Mouse (Mus musculus) gonadal fat pad, adult 2 months (tissue): ENCODE measurements around the gene C1ra. TPM values are rescaled to one million over a fixed set of nuclear protein-coding genes. Genes with fewer than 3 reads are reported as not detected.
"Not testable (repeated sequence)": the region's sequence is repeated elsewhere in the genome, so short reads cannot be mapped to it uniquely, and the experiment has no call there.

ENCODE experiments used
- DNase-seq: peaks from one replicate; pipeline ENCODE4 v3.0.0-alpha.2; 2012; ENCODE audit warnings: low read depth
- polyA plus RNA-seq: library from polyadenylated mRNA; depleted of rRNA; stranded (reverse); fragments of >200 nt; gene quantifications from 2 replicates; pipeline ENCODE4 v1.2.3, GENCODE M21; 2012; rRNA removed

The C1ra gene
- 39.6 and 67.0 TPM in 2 replicates for polyA plus RNA-seq

- no peak for DNase-seq
These were observed at the start of gene C1ra for GRCm38 (mm10) chr6:124512355-124512836. C1ra (plus strand) TSS chr6:124512405.

- DNase-seq = no peak
These were observed 48.3 kb upstream of the C1ra start for GRCm38 (mm10) chr6:124463881-124464291.

GRCm38 (mm10) chr6:124464305-124465271 lies 47.6 kb upstream of the C1ra start, which contains the start of gene Clstn3:
Clstn3 (minus strand) TSS chr6:124464794.
- no peak for DNase-seq

GRCm38 (mm10) chr6:124465299-124465698 lies 46.9 kb upstream of the C1ra start:
- DNase-seq = no peak

GRCm38 (mm10) chr6:124465729-124466128 lies 46.5 kb upstream of the C1ra start:
- no peak for DNase-seq

- no peak for DNase-seq
These were observed 41.1 kb upstream of the C1ra start for GRCm38 (mm10) chr6:124471121-124471520.

GRCm38 (mm10) chr6:124471783-124472638 lies 40.2 kb upstream of the C1ra start:
- not testable (repeated sequence) for DNase-seq

- DNase-seq = no peak
These were observed 39.4 kb upstream of the C1ra start for GRCm38 (mm10) chr6:124472801-124473200.

GRCm38 (mm10) chr6:124474621-124475020 lies 37.6 kb upstream of the C1ra start:
- no peak for DNase-seq

GRCm38 (mm10) chr6:124475335-124476075 lies 36.7 kb upstream of the C1ra start:
- DNase-seq = not testable (repeated sequence)

GRCm38 (mm10) chr6:124476216-124476615 lies 36.0 kb upstream of the C1ra start:
- no peak for DNase-seq

GRCm38 (mm10) chr6:124476796-124477195 lies 35.4 kb upstream of the C1ra start:
- no peak for DNase-seq

GRCm38 (mm10) chr6:124477221-124477655 lies 35.0 kb upstream of the C1ra start:
- no peak for DNase-seq

GRCm38 (mm10) chr6:124477922-124478651 lies 34.1 kb upstream of the C1ra start:
- no peak for DNase-seq

- no peak for DNase-seq
These were observed 33.2 kb upstream of the C1ra start for GRCm38 (mm10) chr6:124478874-124479572.

- no peak for DNase-seq
These were observed 32.7 kb upstream of the C1ra start for GRCm38 (mm10) chr6:124479573-124479930.

GRCm38 (mm10) chr6:124480295-124480694 lies 31.9 kb upstream of the C1ra start:
- DNase-seq = no peak

- no peak for DNase-seq
These were observed 30.6 kb upstream of the C1ra start for GRCm38 (mm10) chr6:124481571-124481970.

- DNase-seq = not testable (repeated sequence)
These were observed 28.4 kb upstream of the C1ra start for GRCm38 (mm10) chr6:124483831-124484230.

- no peak for DNase-seq
These were observed 27.4 kb upstream of the C1ra start for GRCm38 (mm10) chr6:124484851-124485250.
